Mouse (Mus musculus) testis, adult 2 months (tissue): ENCODE data around the gene Treh.

Source experiments
- CTCF ChIP-seq: fragments of 200-500 bp; IDR thresholded peaks from 2 replicates; pipeline ENCODE4 v1.5.1; 2012; ENCODE audit warnings: low read depth, mild to moderate bottlenecking, inconsistent platforms, low read length, moderate library complexity; ENCODE audit not compliant: control insufficient read depth, insufficient read depth, insufficient replicate concordance
- POLR2A ChIP-seq: fragments of 200-500 bp; IDR thresholded peaks from 2 replicates; pipeline ENCODE4 v1.6.1; 2012; ENCODE audit warnings: low read depth, mild to moderate bottlenecking, inconsistent platforms, low read length, moderate library complexity; ENCODE audit not compliant: control insufficient read depth

- TF ChIP-seq CTCF, result no peak
- TF ChIP-seq POLR2A, result no peak
Observed at GRCm38 (mm10) chr9:44679565-44679964, 6.5 kb downstream of the Treh start.
